Mouse (Mus musculus): Measurements from ENCODE around the gene Ralgds. TPM values are rescaled to one million over a fixed set of nuclear protein-coding genes. Genes with fewer than 3 reads are reported as not detected.
A peak's percentile ranks its signal among the peaks of the same experiment; 100 is the strongest.

The Ralgds gene
- polyA plus RNA-seq, 1 experiment from 2014 or later = 34.3 TPM

- H3K9me3 ChIP-seq (ENCODE audit: low read depth, low read length) = no peaks in the 10 kb centered on the region
- no peak overlapping the region for H3K27ac ChIP-seq (ENCODE audit: low read depth)
- no peaks in the 10 kb centered on the region for H3K36me3 ChIP-seq (ENCODE audit: insufficient read depth)
- peak; percentile 44 for DNase-seq
- 0 out of 2 replicates have a peak, but pooled peaks cover 9% of the 10 kb centered on the region for H3K4me1 ChIP-seq (ENCODE audit: insufficient read depth)
- peak; percentile 35; the same call in 1 of the 2 replicates for TF ChIP-seq CTCF (IDR thresholded peaks at IDR 0.05; ENCODE audit: low read depth)
- 62% methylated on average over 14 of the region's 14 CpGs for WGBS
- H3K4me2 ChIP-seq = no peak overlapping the region
- H3K27me3 ChIP-seq (ENCODE audit: insufficient read depth, low read length) = no peaks in the 10 kb centered on the region
- no peak overlapping the region for H3K4me3 ChIP-seq (ENCODE audit: low read depth, low read length)
- H3K9ac ChIP-seq = no peak overlapping the region
- ATAC-seq (ENCODE audit: insufficient read depth) = no peak
Measured at GRCm38 (mm10) chr2:28495207-28495756, 17.6 kb upstream of the Ralgds start.

DNA sequence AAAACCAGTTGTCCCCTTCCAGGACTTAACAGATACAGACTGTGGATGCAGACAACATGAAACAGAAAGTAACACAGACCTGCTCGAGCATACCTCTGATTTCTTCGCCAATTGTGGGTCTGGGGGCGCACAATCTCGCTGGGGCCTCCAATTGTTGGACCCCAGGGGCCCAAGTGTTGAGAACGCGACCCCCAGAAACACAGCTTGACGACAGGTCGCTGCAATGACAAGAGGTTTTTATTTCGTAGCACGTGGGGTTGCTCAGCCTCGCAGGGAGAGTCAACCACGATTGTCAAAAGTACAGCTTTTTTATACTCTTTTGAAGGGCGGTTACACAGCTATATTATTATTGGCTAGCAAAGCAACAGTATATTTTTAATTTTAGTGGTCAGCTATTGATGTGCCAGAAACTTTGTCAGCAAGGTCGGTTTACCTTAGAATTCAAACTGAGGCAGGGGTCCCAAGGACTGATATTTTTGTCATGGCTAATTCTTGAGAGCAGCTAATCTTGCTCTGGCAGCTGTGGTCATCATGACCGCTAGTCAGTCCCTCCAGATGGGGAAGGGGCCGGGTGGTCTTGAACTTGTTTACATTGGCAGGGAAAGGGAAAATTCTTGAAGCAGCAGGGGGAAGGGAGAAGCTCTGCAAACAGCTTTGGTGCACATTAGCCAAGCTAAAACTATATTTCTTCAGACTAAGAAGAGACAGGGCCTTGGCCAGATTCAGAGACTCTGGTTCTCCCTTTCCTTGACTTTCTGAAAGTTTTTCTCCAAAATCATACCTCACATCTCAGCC lies 16.9 kb upstream of the Ralgds start:
- no peaks in the 10 kb centered on the region for H3K27me3 ChIP-seq (ENCODE audit: insufficient read depth, low read length)
- no peaks in the 10 kb centered on the region for H3K9me3 ChIP-seq (ENCODE audit: low read depth, low read length)
- WGBS = 70% methylated on average over 16 of the region's 16 CpGs
- DNase-seq = peak; percentile 36
- H3K9ac ChIP-seq = no peak overlapping the region
- ATAC-seq (ENCODE audit: insufficient read depth) = no peak
- peak overlapping the region; percentile 66; the same call in 1 of the 2 replicates for H3K27ac ChIP-seq (ENCODE audit: low read depth)
- TF ChIP-seq CTCF (IDR thresholded peaks at IDR 0.05; ENCODE audit: low read depth) = no peak
- 0 out of 2 replicates have a peak, but pooled peaks cover 9% of the 10 kb centered on the region for H3K4me1 ChIP-seq (ENCODE audit: insufficient read depth)
- H3K36me3 ChIP-seq (ENCODE audit: insufficient read depth) = no peaks in the 10 kb centered on the region
- H3K4me3 ChIP-seq (ENCODE audit: low read depth, low read length) = no peak overlapping the region
- H3K4me2 ChIP-seq = peak overlapping the region; percentile 24; the same call in 1 of the 2 replicates

GRCm38 (mm10) chr2:28496671-28497070 lies 16.3 kb upstream of the Ralgds start, which contains the start of gene Gbgt1:
TSS of gene Gbgt1 (plus strand) at chr2:28496891.
- Histone ChIP-seq H3K9me3 (ENCODE audit: low read depth, low read length) (no peaks in the 10 kb centered on the region), H3K4me3 (ENCODE audit: low read depth, low read length) (no peak within 1 kb of the TSS), H3K36me3 (ENCODE audit: insufficient read depth) (no peaks in the 10 kb centered on the region), H3K4me1 (ENCODE audit: insufficient read depth) (0 out of 2 replicates have a peak, but pooled peaks cover 9% of the 10 kb centered on the region), H3K4me2 (peak within 1 kb of the TSS; percentile 24; the same call in 1 of the 2 replicates), H3K27ac (ENCODE audit: low read depth) (peak within 1 kb of the TSS; percentile 66; the same call in 1 of the 2 replicates), H3K27me3 (ENCODE audit: insufficient read depth, low read length) (no peaks in the 10 kb centered on the region), H3K9ac (no peak within 1 kb of the TSS)
- 74% methylated on average over 5 of the region's 5 CpGs for WGBS
- ATAC-seq (ENCODE audit: insufficient read depth) = no peak
- peak; percentile 22 for DNase-seq
- TF ChIP-seq CTCF (IDR thresholded peaks at IDR 0.05; ENCODE audit: low read depth) = no peak

DNA sequence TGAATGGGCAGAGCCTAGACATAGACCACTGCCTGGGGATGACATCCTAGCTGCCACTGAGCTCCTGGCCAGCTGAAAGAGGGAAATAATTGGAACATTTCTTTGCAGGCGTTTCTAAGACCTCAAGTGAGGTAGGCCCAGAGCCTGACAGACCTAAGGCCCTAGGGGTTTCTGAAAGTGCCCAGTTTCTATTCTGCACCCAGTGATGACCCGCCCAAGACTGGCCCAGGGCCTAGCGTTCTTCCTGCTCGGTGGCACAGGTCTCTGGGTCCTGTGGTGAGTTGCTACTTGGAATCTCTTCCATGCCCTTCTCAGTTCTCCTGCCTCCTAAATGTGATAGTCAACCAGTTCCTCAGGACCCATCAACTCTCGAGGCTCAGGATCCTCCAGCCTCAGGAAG lies 15.4 kb upstream of the Ralgds start:
- Histone ChIP-seq H3K4me3 (ENCODE audit: low read depth, low read length) (no peak overlapping the region), H3K27ac (ENCODE audit: low read depth) (no peak overlapping the region), H3K4me2 (no peak overlapping the region)

GRCm38 (mm10) chr2:28498431-28498830 lies 14.5 kb upstream of the Ralgds start:
- Histone ChIP-seq H3K9ac (no peak overlapping the region), H3K27ac (ENCODE audit: low read depth) (no peak overlapping the region), H3K4me1 (ENCODE audit: insufficient read depth) (0 out of 2 replicates have a peak, but pooled peaks cover 9% of the 10 kb centered on the region), H3K27me3 (ENCODE audit: insufficient read depth, low read length) (no peaks in the 10 kb centered on the region), H3K4me3 (ENCODE audit: low read depth, low read length) (no peak overlapping the region), H3K4me2 (no peak overlapping the region), H3K36me3 (ENCODE audit: insufficient read depth) (no peaks in the 10 kb centered on the region), H3K9me3 (ENCODE audit: low read depth, low read length) (no peaks in the 10 kb centered on the region)
- TF ChIP-seq CTCF (IDR thresholded peaks at IDR 0.05; ENCODE audit: low read depth) = no peak
- DNase-seq (no peak), ATAC-seq (ENCODE audit: insufficient read depth) (no peak)
- WGBS = 73% methylated on average over 4 of the region's 4 CpGs

More for the DNA sequence above, 15.4 kb upstream of the Ralgds start:
- Histone ChIP-seq H3K4me1 (ENCODE audit: insufficient read depth) (0 out of 2 replicates have a peak, but pooled peaks cover 9% of the 10 kb centered on the region), H3K9ac (no peak overlapping the region), H3K9me3 (ENCODE audit: low read depth, low read length) (no peaks in the 10 kb centered on the region), H3K36me3 (ENCODE audit: insufficient read depth) (no peaks in the 10 kb centered on the region), H3K27me3 (ENCODE audit: insufficient read depth, low read length) (no peaks in the 10 kb centered on the region)
- TF ChIP-seq CTCF (IDR thresholded peaks at IDR 0.05; ENCODE audit: low read depth) = no peak
- 80% methylated on average over 5 of the region's 5 CpGs for WGBS
- no peak for ATAC-seq (ENCODE audit: insufficient read depth)
- no peak for DNase-seq

GRCm38 (mm10) chr2:28502987-28503386 lies 9.9 kb upstream of the Ralgds start:
- H3K4me3 ChIP-seq (ENCODE audit: low read depth, low read length) = no peak overlapping the region
- 69% methylated on average over 10 of the region's 10 CpGs for WGBS
- no peak overlapping the region for H3K9ac ChIP-seq
- ATAC-seq (ENCODE audit: insufficient read depth) (no peak), DNase-seq (no peak)
- H3K4me1 ChIP-seq (ENCODE audit: insufficient read depth) = no peaks in the 10 kb centered on the region
- no peaks in the 10 kb centered on the region for H3K36me3 ChIP-seq (ENCODE audit: insufficient read depth)
- no peak overlapping the region for H3K4me2 ChIP-seq
- no peaks in the 10 kb centered on the region for H3K27me3 ChIP-seq (ENCODE audit: insufficient read depth, low read length)
- no peaks in the 10 kb centered on the region for H3K9me3 ChIP-seq (ENCODE audit: low read depth, low read length)
- no peak for TF ChIP-seq CTCF (IDR thresholded peaks at IDR 0.05; ENCODE audit: low read depth)
- H3K27ac ChIP-seq (ENCODE audit: low read depth) = no peak overlapping the region

- no peak for ATAC-seq (ENCODE audit: insufficient read depth)
- H3K9ac ChIP-seq = no peak overlapping the region
- no peak for TF ChIP-seq CTCF (IDR thresholded peaks at IDR 0.05; ENCODE audit: low read depth)
Measured at GRCm38 (mm10) chr2:28504676-28505075, 8.2 kb upstream of the Ralgds start.

More at GRCm38 (mm10) chr2:28504676-28505075, 8.2 kb upstream of the Ralgds start:
- H3K36me3 ChIP-seq (ENCODE audit: insufficient read depth) = no peaks in the 10 kb centered on the region
- H3K27me3 ChIP-seq (ENCODE audit: insufficient read depth, low read length) = no peaks in the 10 kb centered on the region
- DNase-seq = no peak
- H3K4me2 ChIP-seq = no peak overlapping the region
- H3K4me3 ChIP-seq (ENCODE audit: low read depth, low read length) = no peak overlapping the region
- 88% methylated on average over 13 of the region's 13 CpGs for WGBS
- no peak overlapping the region for H3K27ac ChIP-seq (ENCODE audit: low read depth)
- no peaks in the 10 kb centered on the region for H3K4me1 ChIP-seq (ENCODE audit: insufficient read depth)
- H3K9me3 ChIP-seq (ENCODE audit: low read depth, low read length) = no peaks in the 10 kb centered on the region
